Mouse (Mus musculus): ENCODE results near the gene Ube2e2. TPM values are rescaled to one million over a fixed set of nuclear protein-coding genes. Genes with fewer than 3 reads are reported as not detected.

Ube2e2 gene
- polyA plus RNA-seq, 1 experiment from 2014 or later: 52.5 TPM

DNA sequence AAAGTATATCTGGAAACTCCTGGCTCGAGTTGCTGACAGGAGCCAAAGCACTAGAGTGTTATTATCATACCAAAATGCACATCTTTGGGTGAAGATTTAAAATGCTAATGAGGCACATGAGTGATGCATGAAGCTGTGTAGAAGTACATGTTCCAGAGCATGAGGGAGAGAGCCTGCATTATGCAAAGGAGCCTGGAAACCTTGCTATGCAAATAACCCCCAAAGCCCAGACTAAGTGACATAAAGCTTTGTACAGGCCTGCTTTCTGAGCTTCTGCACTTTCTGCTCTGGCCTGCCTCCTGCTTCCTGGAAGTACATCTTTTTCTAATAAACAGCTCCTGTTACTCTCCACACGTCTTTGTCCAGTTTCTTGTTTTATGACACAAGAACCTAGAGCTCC, 363.2 kb downstream of the Ube2e2 start:
- Histone ChIP-seq H3K36me3 (ENCODE audit: insufficient read depth, low read length) (no peaks in the 10 kb centered on the region), H3K27me3 (ENCODE audit: insufficient read depth, low read length) (no peaks in the 10 kb centered on the region), H3K4me2 (replicated peaks; ENCODE audit: low read depth, low read length) (no peak overlapping the region), H3K4me3 (ENCODE audit: low read length) (no peak overlapping the region), H3K9ac (replicated peaks; ENCODE audit: low read length) (no peak overlapping the region), H3K9me3 (ENCODE audit: low read length) (no peaks in the 10 kb centered on the region), H3K27ac (ENCODE audit: low read length) (no peak overlapping the region), H3K4me1 (ENCODE audit: insufficient read depth, low read length) (no peaks in the 10 kb centered on the region)
- WGBS: 57% methylated on average over 2 of the region's 2 CpGs
- no peak for ATAC-seq (ENCODE audit: low FRiP score, low TSS enrichment)

DNA sequence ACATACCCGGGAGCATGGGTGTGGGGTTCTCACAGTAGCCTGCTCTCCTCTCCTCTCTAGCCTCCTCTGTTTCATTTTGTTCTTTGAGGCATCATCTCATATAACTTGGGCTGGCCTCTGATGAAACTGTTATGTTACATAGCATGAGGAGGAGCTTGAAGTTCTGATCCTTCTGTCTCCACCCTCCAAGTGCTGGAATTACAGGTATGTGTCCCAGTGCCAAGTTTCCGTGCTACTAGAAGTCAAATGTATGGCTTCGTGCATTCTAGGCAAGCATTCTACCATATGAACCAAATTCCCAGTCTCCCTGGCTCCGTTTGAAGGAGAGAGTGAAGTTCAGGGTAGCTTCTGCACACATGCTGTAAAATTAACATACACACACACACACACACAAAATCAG, 363.6 kb downstream of the Ube2e2 start:
- Histone ChIP-seq H3K9ac (replicated peaks; ENCODE audit: low read length) (no peak overlapping the region), H3K4me2 (replicated peaks; ENCODE audit: low read depth, low read length) (no peak overlapping the region), H3K4me1 (ENCODE audit: insufficient read depth, low read length) (no peaks in the 10 kb centered on the region), H3K9me3 (ENCODE audit: low read length) (no peaks in the 10 kb centered on the region), H3K27me3 (ENCODE audit: insufficient read depth, low read length) (no peaks in the 10 kb centered on the region), H3K36me3 (ENCODE audit: insufficient read depth, low read length) (no peaks in the 10 kb centered on the region), H3K27ac (ENCODE audit: low read length) (no peak overlapping the region), H3K4me3 (ENCODE audit: low read length) (no peak overlapping the region)
- no peak for ATAC-seq (ENCODE audit: low FRiP score, low TSS enrichment)
- 80% methylated on average over 4 of the region's 4 CpGs for WGBS

Measured in kidney, embryonic 16.5 days (tissue).